Mouse (Mus musculus) retina, embryonic 14.5 days (tissue): ENCODE results near the gene Src.
A peak's percentile ranks its signal among the peaks of the same experiment; 100 is the strongest.

ENCODE experiments used
- DNase-seq: peaks from one replicate; pipeline ENCODE4 v3.0.0-alpha.2; 2015; ENCODE audit warnings: low spot score

Gene Src

GRCm38 (mm10) chr2:157412497-157412896 lies 5.7 kb upstream of the Src start:
- DNase-seq: no peak

GRCm38 (mm10) chr2:157417229-157417628 lies 1.0 kb upstream of the Src start:
- no peak for DNase-seq

- peak; percentile 22 for DNase-seq
Observed at GRCm38 (mm10) chr2:157418609-157419071, 396 bp downstream of the Src start.

GRCm38 (mm10) chr2:157419506-157419905 lies 1.3 kb downstream of the Src start:
- DNase-seq: no peak

GRCm38 (mm10) chr2:157420404-157420803 lies 2.2 kb downstream of the Src start:
- DNase-seq: no peak

- DNase-seq: no peak
Observed at GRCm38 (mm10) chr2:157422062-157422655, 3.9 kb downstream of the Src start.

GRCm38 (mm10) chr2:157422854-157423705 lies 4.8 kb downstream of the Src start:
- DNase-seq: peak; percentile 61

- DNase-seq: peak; percentile 46
Observed at GRCm38 (mm10) chr2:157423706-157424125, 5.5 kb downstream of the Src start.

- peak; percentile 46 for DNase-seq
Observed at GRCm38 (mm10) chr2:157424126-157424903, 6.1 kb downstream of the Src start.

- DNase-seq: no peak
Observed at GRCm38 (mm10) chr2:157424904-157425642, 6.8 kb downstream of the Src start.

- DNase-seq: no peak
Observed at GRCm38 (mm10) chr2:157425643-157425988, 7.4 kb downstream of the Src start.

- no peak for DNase-seq
Observed at GRCm38 (mm10) chr2:157426171-157426570, 7.9 kb downstream of the Src start.

GRCm38 (mm10) chr2:157427164-157427563 lies 8.9 kb downstream of the Src start:
- DNase-seq: no peak

- DNase-seq: no peak
Observed at GRCm38 (mm10) chr2:157428351-157429139, 10.3 kb downstream of the Src start.

- DNase-seq: no peak
Observed at GRCm38 (mm10) chr2:157429735-157430134, 11.5 kb downstream of the Src start.

GRCm38 (mm10) chr2:157430667-157431429 lies 12.6 kb downstream of the Src start:
- DNase-seq: no peak

GRCm38 (mm10) chr2:157431912-157432311 lies 13.7 kb downstream of the Src start:
- DNase-seq: no peak

GRCm38 (mm10) chr2:157432476-157432875 lies 14.2 kb downstream of the Src start:
- DNase-seq: no peak

- no peak for DNase-seq
Observed at GRCm38 (mm10) chr2:157434041-157434440, 15.8 kb downstream of the Src start.

GRCm38 (mm10) chr2:157434497-157434896 lies 16.3 kb downstream of the Src start:
- no peak for DNase-seq
